Mouse (Mus musculus): ENCODE results near the gene Bfar.

DNA sequence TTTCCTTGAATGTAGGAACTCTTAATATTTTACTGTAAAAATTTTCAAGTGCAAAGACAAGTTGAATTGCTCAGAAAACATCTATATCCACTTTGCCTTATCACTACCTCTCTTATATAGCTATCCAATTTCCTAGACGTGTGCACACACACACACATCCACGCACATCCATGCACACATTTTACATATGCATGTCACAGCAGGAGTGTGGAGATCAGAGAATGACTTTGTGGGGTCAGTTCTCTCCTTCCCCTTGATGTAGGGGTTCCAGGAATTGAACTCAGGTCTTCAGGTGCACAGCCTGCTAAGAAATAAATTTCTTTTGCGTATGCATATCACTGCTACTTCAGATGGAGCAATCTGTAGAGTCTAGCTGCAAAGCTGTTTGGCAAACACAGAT, 76.5 kb downstream of the Bfar start:
- TF ChIP-seq CTCF (IDR thresholded peaks at IDR 0.05; ENCODE audit: low read depth): no peak
- no peak for TF ChIP-seq EP300 (IDR thresholded peaks at IDR 0.05; ENCODE audit: low read depth)
